Mouse (Mus musculus) forebrain, postnatal 0 days (tissue): ENCODE measurements at regions not wholly inside any gene's neighbourhood (a gene's known extent, or its start where the extent isn't known, plus 50 kb on each side); places are given as distances from the start of the nearest gene placed in this dataset.

ENCODE experiments used
- ATAC-seq: fragments of 200-750 bp; cut with Nextera tagmentation; 2 replicates; pipeline ENCODE4 v1.8.0; 2017; ENCODE audit warnings: mild to moderate bottlenecking, moderate library complexity
- DNase-seq: peaks from one replicate; pipeline ENCODE4 v3.0.0-alpha.2; 2015
- H3K27ac ChIP-seq: fragments of 300-500 bp; sonication (generic); 2 replicates; pipeline ENCODE4 v1.5.1; 2014; ENCODE audit warnings: low read depth, mild to moderate bottlenecking, antibody characterized with exemption, low read length, moderate library complexity, mixed read lengths
- H3K27me3 ChIP-seq: fragments of 300-500 bp; sonication (generic); 2 replicates; pipeline ENCODE4 v1.6.1; 2014; ENCODE audit warnings: mild to moderate bottlenecking, low read length, mixed read lengths; ENCODE audit not compliant: insufficient read depth
- H3K36me3 ChIP-seq: fragments of 300-500 bp; sonication (generic); 2 replicates; pipeline ENCODE4 v1.6.1; 2014; ENCODE audit warnings: mild to moderate bottlenecking, moderate library complexity; ENCODE audit not compliant: insufficient read depth
- H3K4me1 ChIP-seq: fragments of 300-500 bp; sonication (generic); 2 replicates; pipeline ENCODE4 v1.6.1; 2014; ENCODE audit warnings: antibody characterized with exemption; ENCODE audit not compliant: insufficient read depth
- H3K4me2 ChIP-seq: fragments of 300-500 bp; sonication (generic); 2 replicates; pipeline ENCODE4 v1.6.1; 2014; ENCODE audit warnings: low read depth, mild to moderate bottlenecking, moderate library complexity
- H3K4me3 ChIP-seq: fragments of 300-500 bp; sonication (generic); 2 replicates; pipeline ENCODE4 v1.5.1; 2014; ENCODE audit warnings: low read depth, low read length, mixed read lengths
- H3K9ac ChIP-seq: fragments of 300-500 bp; sonication (generic); 2 replicates; pipeline ENCODE4 v1.6.1; 2014; ENCODE audit warnings: mild to moderate bottlenecking
- H3K9me3 ChIP-seq: fragments of 300-500 bp; sonication (generic); 2 replicates; pipeline ENCODE4 v1.6.1; 2016; ENCODE audit warnings: low read length
- CTCF ChIP-seq: sonication (generic); IDR thresholded peaks from 2 replicates; pipeline ENCODE4 v1.5.1; 2016; ENCODE audit warnings: antibody characterized with exemption, control low read depth, low read depth
- WGBS: fragments of 180-500 bp; shearing (Covaris S2); extraction: QIAGEN DNeasy Blood & Tissue Kit; methylation state at CpG from one replicate; pipeline ENCODE4 v1.1.7; 2014; 5-methylcytosine and 5-hydroxymethylcytosine counted together

- H3K9ac ChIP-seq: no peak overlapping the region
- H3K9me3 ChIP-seq: no peaks in the 10 kb centered on the region
- H3K27me3 ChIP-seq: no peaks in the 10 kb centered on the region
- DNase-seq (no peak), ATAC-seq (no peak)
- H3K4me3 ChIP-seq: no peak overlapping the region
- no peaks in the 10 kb centered on the region for H3K36me3 ChIP-seq
- H3K4me1 ChIP-seq: no peaks in the 10 kb centered on the region
- H3K4me2 ChIP-seq: no peak overlapping the region
- 55% methylated on average over 3 of the region's 3 CpGs for WGBS
- no peak for TF ChIP-seq CTCF
- H3K27ac ChIP-seq: no peak overlapping the region
Measured at GRCm38 (mm10) chr12:32761055-32761454, 58.3 kb upstream of the Nampt start.

DNA sequence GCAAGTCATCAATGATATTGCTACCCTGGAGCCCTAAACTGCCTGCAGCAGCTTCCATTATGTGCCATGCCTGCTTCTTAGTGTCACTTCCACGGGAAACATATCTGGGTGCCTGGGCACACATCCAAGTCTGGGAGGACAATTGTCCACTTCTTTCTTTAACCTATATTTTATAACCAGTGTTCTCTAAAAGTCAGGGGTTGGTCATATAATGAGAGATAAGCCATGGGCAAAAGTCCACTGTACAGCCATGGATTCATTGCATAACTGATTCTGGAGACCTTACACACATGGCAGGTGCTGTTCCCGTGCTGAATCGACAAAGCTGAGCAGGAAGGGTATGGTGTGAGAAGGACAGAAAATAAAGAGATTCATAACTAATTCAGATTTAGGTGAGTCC lies 55.1 kb upstream of the Nampt start:
- no peaks in the 10 kb centered on the region for H3K36me3 ChIP-seq
- no peaks in the 10 kb centered on the region for H3K4me1 ChIP-seq
- H3K27ac ChIP-seq: no peak overlapping the region
- no peaks in the 10 kb centered on the region for H3K27me3 ChIP-seq
- no peak overlapping the region for H3K4me3 ChIP-seq
- no peaks in the 10 kb centered on the region for H3K9me3 ChIP-seq
- DNase-seq (no peak), ATAC-seq (no peak)
- no peak for TF ChIP-seq CTCF
- no peak overlapping the region for H3K4me2 ChIP-seq
- WGBS: 78% methylated on average over 3 of the region's 3 CpGs
- H3K9ac ChIP-seq: no peak overlapping the region

GRCm38 (mm10) chr12:32764747-32765146 lies 54.6 kb upstream of the Nampt start:
- Histone ChIP-seq H3K4me3 (no peak overlapping the region), H3K9me3 (no peaks in the 10 kb centered on the region), H3K9ac (no peak overlapping the region), H3K4me2 (no peak overlapping the region), H3K27ac (no peak overlapping the region), H3K36me3 (no peaks in the 10 kb centered on the region), H3K27me3 (no peaks in the 10 kb centered on the region), H3K4me1 (no peaks in the 10 kb centered on the region)
- no peak for TF ChIP-seq CTCF
- DNase-seq: no peak
- no peak for ATAC-seq
- 91% methylated on average over 7 of the region's 7 CpGs for WGBS

DNA sequence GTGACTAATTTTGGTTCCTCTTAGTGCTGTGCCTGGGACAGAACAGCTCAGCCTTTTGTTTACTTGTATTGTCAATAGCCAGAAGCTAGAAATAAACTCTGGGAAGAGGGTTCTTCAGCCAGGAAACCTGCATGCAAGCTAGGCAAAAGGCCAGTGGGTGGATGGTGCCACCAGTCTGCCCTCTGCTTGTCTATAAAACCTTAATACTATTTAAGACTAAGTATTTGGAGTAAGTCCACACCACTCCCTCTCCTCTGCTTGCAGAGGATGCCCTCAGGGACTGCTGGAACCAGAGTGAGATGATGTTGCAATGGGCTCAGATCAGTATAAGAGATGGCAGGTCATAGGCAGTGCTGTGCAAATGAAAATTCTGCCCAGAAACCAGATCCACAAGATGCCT lies 53.5 kb upstream of the Nampt start:
- H3K9me3 ChIP-seq: no peaks in the 10 kb centered on the region
- no peak overlapping the region for H3K27ac ChIP-seq
- H3K4me3 ChIP-seq: no peak overlapping the region
- no peak overlapping the region for H3K4me2 ChIP-seq
- TF ChIP-seq CTCF: no peak
- no peak overlapping the region for H3K9ac ChIP-seq
- H3K4me1 ChIP-seq: no peaks in the 10 kb centered on the region
- ATAC-seq (no peak), DNase-seq (no peak)
- H3K36me3 ChIP-seq: no peaks in the 10 kb centered on the region
- no peaks in the 10 kb centered on the region for H3K27me3 ChIP-seq

- ATAC-seq (no peak), DNase-seq (no peak)
- H3K9ac ChIP-seq: no peak overlapping the region
- no peak overlapping the region for H3K27ac ChIP-seq
- no peak for TF ChIP-seq CTCF
- WGBS: 83% methylated on average over 3 of the region's 3 CpGs
- no peaks in the 10 kb centered on the region for H3K9me3 ChIP-seq
- no peaks in the 10 kb centered on the region for H3K4me1 ChIP-seq
- H3K4me3 ChIP-seq: no peak overlapping the region
- H3K4me2 ChIP-seq: no peak overlapping the region
- H3K27me3 ChIP-seq: no peaks in the 10 kb centered on the region
- H3K36me3 ChIP-seq: no peaks in the 10 kb centered on the region
Measured at GRCm38 (mm10) chr12:32766575-32766974, 52.8 kb upstream of the Nampt start.

DNA sequence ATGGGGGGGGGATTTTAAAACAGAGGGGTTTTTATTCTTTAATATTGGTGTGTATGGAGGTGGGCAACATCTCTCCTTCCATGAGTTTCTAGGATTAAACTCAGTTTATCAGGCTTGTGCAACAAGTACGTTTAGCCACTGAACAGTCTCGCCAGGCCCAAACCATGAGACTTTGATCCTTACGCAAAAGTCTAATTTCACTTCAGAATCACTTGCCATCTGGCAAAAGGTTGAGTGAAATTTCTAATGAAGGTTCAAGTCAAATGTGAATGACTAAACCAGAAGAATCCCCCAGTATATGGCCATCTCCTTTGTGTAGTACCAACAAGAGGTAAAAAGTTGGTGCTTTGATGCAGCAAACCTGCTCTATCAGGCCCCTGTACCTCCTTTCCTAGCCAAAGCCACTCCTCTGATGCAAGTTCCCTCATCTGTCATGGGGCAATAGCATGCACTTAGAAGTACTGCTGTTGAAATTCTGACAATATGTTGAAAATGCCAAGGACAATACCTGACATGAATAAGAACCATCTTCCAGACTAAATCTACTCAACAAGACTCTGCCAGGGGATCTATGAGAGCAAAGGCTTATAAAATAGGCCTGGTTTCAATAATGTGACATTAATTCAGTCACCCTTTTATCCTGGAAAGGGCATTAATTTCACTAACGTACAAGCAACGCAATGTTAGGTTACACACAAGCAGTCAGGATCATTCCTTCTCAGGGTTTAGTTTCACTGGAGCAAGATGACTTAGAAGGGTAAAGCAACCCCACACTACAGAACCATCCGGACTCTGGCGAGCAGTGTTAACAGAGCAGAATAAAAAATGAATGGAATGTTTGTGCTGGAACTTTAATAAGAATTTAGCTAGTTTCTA lies 51.9 kb upstream of the Nampt start:
- WGBS: 89% methylated on average over 7 of the region's 7 CpGs

DNA sequence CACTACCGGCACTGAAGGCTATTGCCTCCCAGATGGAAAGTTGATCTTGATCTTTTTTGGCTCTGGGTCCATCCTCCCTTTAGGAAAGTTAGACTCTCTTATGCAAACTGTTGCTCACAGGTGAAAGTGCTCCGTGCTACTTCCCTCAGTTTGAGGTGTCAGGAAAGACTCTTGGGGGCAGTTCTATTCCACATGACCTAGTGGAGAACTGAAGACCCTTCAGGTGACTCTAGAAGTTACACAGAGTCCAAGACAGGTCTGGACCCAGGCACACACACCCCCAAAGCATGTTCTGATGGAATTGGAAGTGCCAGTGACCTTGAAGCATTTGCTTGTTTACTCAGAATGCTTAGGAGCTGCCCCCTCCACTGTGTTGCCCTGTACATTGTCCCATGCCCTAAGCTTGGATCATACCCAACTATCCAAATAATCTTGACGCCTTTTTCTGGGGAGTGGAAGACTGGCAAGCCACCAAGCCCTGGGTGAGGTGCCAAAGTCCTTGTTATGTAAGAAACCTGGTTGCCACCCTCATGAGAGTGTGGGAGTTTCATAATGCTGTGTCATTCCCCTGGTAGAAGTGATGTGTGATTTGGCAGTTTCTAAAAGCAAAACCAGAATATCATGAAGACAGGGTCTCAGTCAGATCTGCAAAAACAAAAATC lies 51.1 kb upstream of the Nampt start:
- 71% methylated on average over 3 of the region's 3 CpGs for WGBS
- no peaks in the 10 kb centered on the region for H3K27me3 ChIP-seq
- DNase-seq (no peak), ATAC-seq (no peak)
- no peak overlapping the region for H3K9ac ChIP-seq
- no peak for TF ChIP-seq CTCF
- H3K27ac ChIP-seq: no peak overlapping the region
- H3K9me3 ChIP-seq: no peaks in the 10 kb centered on the region
- no peak overlapping the region for H3K4me2 ChIP-seq
- no peaks in the 10 kb centered on the region for H3K4me1 ChIP-seq
- no peaks in the 10 kb centered on the region for H3K36me3 ChIP-seq
- no peak overlapping the region for H3K4me3 ChIP-seq

More for the DNA sequence above, 51.9 kb upstream of the Nampt start:
- no peak for DNase-seq
- no peak overlapping the region for H3K4me3 ChIP-seq
- no peak overlapping the region for H3K9ac ChIP-seq
- H3K9me3 ChIP-seq: no peaks in the 10 kb centered on the region
- no peaks in the 10 kb centered on the region for H3K4me1 ChIP-seq
- H3K27ac ChIP-seq: no peak overlapping the region
- H3K36me3 ChIP-seq: no peaks in the 10 kb centered on the region
- no peaks in the 10 kb centered on the region for H3K27me3 ChIP-seq
- H3K4me2 ChIP-seq: no peak overlapping the region
- no peak for TF ChIP-seq CTCF
- no peak for ATAC-seq
